Mouse (Mus musculus): ENCODE data around the gene Hist2h2aa1. TPM values are rescaled to one million over a fixed set of nuclear protein-coding genes. Genes with fewer than 3 reads are reported as not detected.
"Not testable (repeated sequence)": the region's sequence is repeated elsewhere in the genome, so short reads cannot be mapped to it uniquely, and the experiment has no call there.

The Hist2h2aa1 gene
- polyA plus RNA-seq, 1 experiment from 2014 or later: 11.8 TPM

DNA sequence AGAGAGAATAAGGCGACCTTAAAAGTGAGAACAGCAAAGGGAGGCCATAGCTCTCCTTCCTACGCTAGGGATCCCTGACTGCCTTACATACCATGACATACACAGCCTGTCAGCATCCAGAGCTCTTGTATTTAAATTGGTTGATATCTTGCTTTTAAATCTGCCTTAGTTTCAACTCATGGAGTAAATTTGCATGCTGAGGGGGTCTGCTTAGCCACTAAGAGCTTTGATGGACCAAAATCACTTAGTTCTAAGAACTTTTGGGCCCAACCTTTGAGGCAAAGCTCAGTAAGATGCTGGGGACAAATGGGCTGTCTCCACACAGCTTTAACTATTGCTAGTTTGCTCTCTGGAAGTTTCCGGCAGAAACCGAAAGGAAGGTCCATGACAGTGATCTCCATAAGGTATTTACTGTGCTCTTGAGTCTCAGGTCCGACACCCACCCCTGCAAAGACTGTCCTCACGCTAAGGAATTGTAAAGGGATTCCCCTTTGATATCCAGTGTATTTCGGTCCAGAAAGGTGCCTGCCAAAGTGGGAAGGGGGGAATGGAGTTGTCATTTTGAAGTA, 7.9 kb upstream of the Hist2h2aa1 start:
- Histone ChIP-seq H3K4me2 (ENCODE audit: low read depth, low read length) (peak overlapping the region; percentile 64), H3K36me3 (ENCODE audit: control insufficient read depth, insufficient read depth) (no peaks in the 10 kb centered on the region), H3K27me3 (ENCODE audit: control insufficient read depth, insufficient read depth, low read length) (no peaks in the 10 kb centered on the region), H3K4me1 (ENCODE audit: control insufficient read depth, insufficient read depth, low read length) (peaks cover 10% of the 10 kb centered on the region), H3K9ac (ENCODE audit: low read length) (peak overlapping the region; percentile 71), H3K27ac (ENCODE audit: low read length) (peak overlapping the region; percentile 25; the same call in 1 of the 2 replicates), H3K4me3 (ENCODE audit: low read length) (peak overlapping the region; percentile 56), H3K9me3 (replicated peaks; ENCODE audit: control insufficient read depth, low read length) (no peaks in the 10 kb centered on the region)
- no peak for ATAC-seq (replicated peaks; ENCODE audit: extremely low read depth, insufficient read depth, low FRiP score)
- 28% methylated on average over 7 of the region's 7 CpGs for WGBS

DNA sequence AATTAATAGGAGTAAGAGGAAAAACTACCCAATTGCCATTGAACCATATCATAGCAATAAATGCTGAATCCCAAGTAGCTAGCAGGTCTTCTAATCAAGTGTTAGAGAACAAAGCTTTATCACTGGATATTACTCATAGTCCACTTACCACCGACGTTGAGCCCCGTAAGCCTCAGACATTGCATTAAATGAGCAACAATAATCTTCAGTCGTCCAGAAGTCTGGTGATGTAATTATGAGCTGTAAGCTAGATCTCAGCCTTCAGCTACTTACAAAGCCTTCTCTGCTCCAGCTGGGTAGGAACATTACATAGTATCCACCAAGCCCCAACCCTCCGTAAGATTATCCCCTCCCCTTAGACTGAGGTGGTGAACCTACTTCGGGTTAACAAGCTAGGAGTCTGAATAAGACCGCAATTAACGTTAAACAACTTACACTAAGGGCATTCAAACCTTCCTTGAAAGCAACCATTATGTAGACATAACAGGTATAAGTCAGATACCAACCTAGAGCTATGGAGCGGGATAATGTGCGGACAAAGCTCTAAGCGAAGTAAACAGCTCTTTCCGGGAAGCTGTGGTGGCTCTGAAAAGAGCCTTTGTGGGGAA, 7.3 kb upstream of the Hist2h2aa1 start:
- under 1% methylated on average over 12 of the region's 12 CpGs for WGBS
- Histone ChIP-seq H3K9ac (ENCODE audit: low read length) (peak overlapping the region; percentile 71), H3K36me3 (ENCODE audit: control insufficient read depth, insufficient read depth) (no peaks in the 10 kb centered on the region), H3K4me2 (ENCODE audit: low read depth, low read length) (peak overlapping the region; percentile 64), H3K27ac (ENCODE audit: low read length) (peak overlapping the region; percentile 63), H3K4me3 (ENCODE audit: low read length) (peak overlapping the region; percentile 56), H3K9me3 (replicated peaks; ENCODE audit: control insufficient read depth, low read length) (no peaks in the 10 kb centered on the region), H3K27me3 (ENCODE audit: control insufficient read depth, insufficient read depth, low read length) (no peaks in the 10 kb centered on the region), H3K4me1 (ENCODE audit: control insufficient read depth, insufficient read depth, low read length) (peaks cover 10% of the 10 kb centered on the region)
- ATAC-seq (replicated peaks; ENCODE audit: extremely low read depth, insufficient read depth, low FRiP score): no peak

DNA sequence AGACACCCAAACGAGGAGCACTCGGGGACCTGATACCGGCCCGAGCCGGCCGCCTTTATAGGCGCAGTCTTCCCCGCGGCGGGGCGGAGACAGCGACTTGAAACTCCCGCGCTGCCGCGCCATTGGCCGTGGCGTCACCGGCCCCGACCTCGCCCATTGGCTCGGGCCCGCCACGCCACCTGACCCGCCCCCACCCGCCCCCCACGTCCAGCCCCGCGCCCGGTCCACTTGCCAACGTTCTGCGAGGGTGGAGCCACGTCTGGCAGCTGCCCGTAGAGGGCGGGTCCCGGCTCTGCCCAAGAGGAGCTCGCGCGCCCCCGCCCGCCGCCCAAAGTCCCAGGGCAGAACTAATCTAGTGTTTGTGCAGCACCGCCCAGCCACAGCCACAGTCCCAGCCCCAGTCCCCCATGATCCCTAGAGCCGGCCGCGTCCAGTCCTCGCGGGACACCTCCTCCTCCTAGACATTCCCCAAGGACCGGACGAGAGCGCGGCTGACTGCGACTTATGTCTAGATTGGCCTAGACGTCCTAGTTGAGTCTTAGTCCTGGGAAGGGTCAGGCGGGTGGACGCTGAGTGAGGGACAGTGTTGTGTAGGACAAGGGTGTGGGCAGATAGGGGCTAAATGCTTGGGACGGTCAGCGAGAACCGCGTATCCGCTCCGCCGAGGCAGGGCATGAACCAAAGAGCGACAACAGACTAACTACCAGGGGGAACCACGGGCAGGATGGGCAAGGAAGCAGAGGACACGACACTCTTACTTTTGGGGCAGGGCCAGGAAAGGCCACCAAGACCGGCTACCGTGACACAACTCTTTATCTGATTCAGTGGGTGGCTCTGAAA, 6.1 kb upstream of the Hist2h2aa1 start, which contains the start of gene Hist2h3c2:
Gene Hist2h3c2 (minus strand): TSS at position 174 of the 840 bp plus-strand sequence.
- H3K36me3 ChIP-seq (ENCODE audit: control insufficient read depth, insufficient read depth); H3K27me3 ChIP-seq (ENCODE audit: control insufficient read depth, insufficient read depth, low read length); H3K9me3 ChIP-seq (replicated peaks; ENCODE audit: control insufficient read depth, low read length): not testable (repeated sequence)
- peak within 1 kb of the TSS; percentile 64 for H3K4me2 ChIP-seq (ENCODE audit: low read depth, low read length)
- 0% methylated on average over 10 of the region's 68 CpGs for WGBS
- peak within 1 kb of the TSS; percentile 56 for H3K4me3 ChIP-seq (ENCODE audit: low read length)
- H3K9ac ChIP-seq (ENCODE audit: low read length): peak within 1 kb of the TSS; percentile 71
- peak; percentile 90 for ATAC-seq (replicated peaks; ENCODE audit: extremely low read depth, insufficient read depth, low FRiP score)
- H3K27ac ChIP-seq (ENCODE audit: low read length): peak within 1 kb of the TSS; percentile 77
- peaks cover 17% of the 10 kb centered on the region for H3K4me1 ChIP-seq (ENCODE audit: control insufficient read depth, insufficient read depth, low read length)

DNA sequence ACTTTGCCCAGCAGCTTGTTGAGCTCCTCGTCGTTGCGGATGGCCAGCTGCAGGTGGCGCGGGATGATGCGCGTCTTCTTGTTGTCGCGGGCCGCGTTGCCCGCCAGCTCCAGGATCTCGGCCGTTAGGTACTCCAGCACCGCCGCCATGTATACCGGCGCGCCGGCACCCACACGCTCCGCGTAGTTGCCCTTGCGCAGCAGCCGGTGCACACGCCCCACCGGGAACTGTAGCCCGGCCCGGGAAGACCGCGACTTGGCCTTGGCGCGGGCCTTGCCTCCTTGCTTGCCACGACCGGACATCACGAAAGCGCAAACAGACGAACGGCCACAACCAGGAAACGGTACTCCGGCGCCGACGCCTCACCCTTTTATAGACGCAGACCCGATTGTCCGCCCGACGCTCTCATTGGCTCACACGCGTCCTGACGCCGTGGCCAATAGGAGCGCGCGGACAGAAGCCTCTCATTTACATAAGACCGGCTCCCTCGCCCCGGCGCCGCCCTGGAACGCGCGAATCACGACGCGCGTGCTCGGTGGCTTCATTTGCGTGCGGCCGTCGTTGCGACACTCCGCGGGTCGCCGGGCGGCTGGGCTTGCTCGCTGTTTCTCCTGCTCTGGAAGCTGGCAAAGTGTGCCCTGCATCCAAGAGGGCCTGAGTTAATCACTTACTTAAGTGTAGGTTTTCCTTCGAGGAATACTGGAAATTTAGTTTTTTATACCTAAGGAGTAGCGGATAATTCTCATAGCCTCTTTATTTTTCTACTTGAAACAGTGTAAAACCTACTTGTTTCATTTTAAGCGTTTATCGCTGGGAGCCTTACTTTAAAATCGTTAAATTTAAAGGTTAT, 5.1 kb upstream of the Hist2h2aa1 start, which contains the start of gene Hist2h2aa2:
Gene Hist2h2aa2 (minus strand): TSS at position 328 of the 850 bp plus-strand sequence.
- not testable (repeated sequence) for H3K27me3 ChIP-seq (ENCODE audit: control insufficient read depth, insufficient read depth, low read length); H3K9me3 ChIP-seq (replicated peaks; ENCODE audit: control insufficient read depth, low read length); H3K36me3 ChIP-seq (ENCODE audit: control insufficient read depth, insufficient read depth)
- H3K27ac ChIP-seq (ENCODE audit: low read length): peak within 1 kb of the TSS; percentile 87
- peak within 1 kb of the TSS; percentile 57 for H3K4me2 ChIP-seq (ENCODE audit: low read depth, low read length)
- WGBS: 4% methylated on average over 31 of the region's 85 CpGs
- peak within 1 kb of the TSS; percentile 40 for H3K4me3 ChIP-seq (ENCODE audit: low read length)
- peaks cover 22% of the 10 kb centered on the region for H3K4me1 ChIP-seq (ENCODE audit: control insufficient read depth, insufficient read depth, low read length)
- peak within 1 kb of the TSS; percentile 71 for H3K9ac ChIP-seq (ENCODE audit: low read length)
- peak; percentile 76 for ATAC-seq (replicated peaks; ENCODE audit: extremely low read depth, insufficient read depth, low FRiP score)

DNA sequence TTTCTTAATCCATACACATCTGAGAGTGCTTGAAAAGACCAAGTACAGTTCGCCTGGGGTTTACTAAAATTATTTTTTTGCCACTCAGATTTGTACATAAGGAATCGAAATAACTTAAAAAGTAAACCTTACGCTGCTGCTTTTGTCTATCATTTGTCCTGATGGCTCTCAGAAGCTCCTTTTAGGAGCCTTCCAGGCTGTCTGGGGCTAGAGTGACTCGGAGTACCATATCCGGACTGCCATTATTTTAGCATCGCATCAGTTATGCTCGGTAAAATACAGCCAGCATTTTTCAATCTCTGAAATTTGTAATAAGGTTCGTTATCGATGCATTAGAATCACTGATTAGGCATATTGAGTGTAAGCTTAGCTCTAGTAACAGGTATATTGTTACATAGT, 4.5 kb upstream of the Hist2h2aa1 start:
- Histone ChIP-seq H3K36me3 (ENCODE audit: control insufficient read depth, insufficient read depth) (no peaks in the 10 kb centered on the region), H3K4me3 (ENCODE audit: low read length) (peak overlapping the region; percentile 12; the same call in 1 of the 2 replicates)

DNA sequence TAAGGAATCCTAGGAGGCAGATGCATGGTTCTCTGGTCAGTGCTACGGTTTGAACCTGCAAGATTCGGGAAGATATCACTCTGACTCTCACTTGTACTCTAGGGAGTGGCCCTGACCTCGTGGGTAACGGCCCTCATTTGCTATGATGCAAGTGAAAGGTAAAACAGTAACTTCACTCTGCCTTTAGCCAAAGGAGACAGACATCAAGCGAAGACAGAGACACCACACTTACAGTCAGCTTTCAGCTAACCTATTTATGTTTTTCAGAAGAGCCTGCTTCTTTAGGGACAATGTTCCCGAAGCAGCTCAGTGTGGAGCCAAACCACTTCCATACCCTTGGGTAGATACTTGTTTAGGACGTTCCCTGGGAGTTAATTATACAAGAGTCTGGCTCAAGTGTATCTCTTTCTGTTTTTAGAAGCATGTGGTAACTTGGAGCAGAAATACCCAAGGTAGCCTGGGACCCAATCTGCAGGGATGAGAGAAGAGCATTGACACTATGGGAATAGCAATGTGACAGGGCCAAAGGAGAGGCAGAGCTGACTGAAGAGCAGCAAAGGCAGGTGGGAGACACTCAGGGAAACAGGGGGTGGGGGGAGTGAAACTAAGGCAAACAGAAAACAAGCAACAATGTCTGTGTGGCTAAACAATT, 1.2 kb upstream of the Hist2h2aa1 start:
- Histone ChIP-seq H3K4me2 (ENCODE audit: low read depth, low read length) (peak overlapping the region; percentile 69), H3K9me3 (replicated peaks; ENCODE audit: control insufficient read depth, low read length) (no peaks in the 10 kb centered on the region), H3K4me1 (ENCODE audit: control insufficient read depth, insufficient read depth, low read length) (peaks cover 25% of the 10 kb centered on the region), H3K9ac (ENCODE audit: low read length) (peak overlapping the region; percentile 82), H3K4me3 (ENCODE audit: low read length) (peak overlapping the region; percentile 57), H3K27me3 (ENCODE audit: control insufficient read depth, insufficient read depth, low read length) (no peaks in the 10 kb centered on the region), H3K27ac (ENCODE audit: low read length) (peak overlapping the region; percentile 97), H3K36me3 (ENCODE audit: control insufficient read depth, insufficient read depth) (no peaks in the 10 kb centered on the region)
- ATAC-seq (replicated peaks; ENCODE audit: extremely low read depth, insufficient read depth, low FRiP score): no peak
- 75% methylated on average over 7 of the region's 7 CpGs for WGBS

More for the DNA sequence above, 4.5 kb upstream of the Hist2h2aa1 start:
- H3K9ac ChIP-seq (ENCODE audit: low read length): peak overlapping the region; percentile 71
- H3K27me3 ChIP-seq (ENCODE audit: control insufficient read depth, insufficient read depth, low read length): no peaks in the 10 kb centered on the region
- peak overlapping the region; percentile 57 for H3K4me2 ChIP-seq (ENCODE audit: low read depth, low read length)
- H3K27ac ChIP-seq (ENCODE audit: low read length): peak overlapping the region; percentile 87
- H3K9me3 ChIP-seq (replicated peaks; ENCODE audit: control insufficient read depth, low read length): no peaks in the 10 kb centered on the region
- no peak for ATAC-seq (replicated peaks; ENCODE audit: extremely low read depth, insufficient read depth, low FRiP score)
- WGBS: 79% methylated on average over 9 of the region's 9 CpGs
- H3K4me1 ChIP-seq (ENCODE audit: control insufficient read depth, insufficient read depth, low read length): peaks cover 22% of the 10 kb centered on the region

DNA sequence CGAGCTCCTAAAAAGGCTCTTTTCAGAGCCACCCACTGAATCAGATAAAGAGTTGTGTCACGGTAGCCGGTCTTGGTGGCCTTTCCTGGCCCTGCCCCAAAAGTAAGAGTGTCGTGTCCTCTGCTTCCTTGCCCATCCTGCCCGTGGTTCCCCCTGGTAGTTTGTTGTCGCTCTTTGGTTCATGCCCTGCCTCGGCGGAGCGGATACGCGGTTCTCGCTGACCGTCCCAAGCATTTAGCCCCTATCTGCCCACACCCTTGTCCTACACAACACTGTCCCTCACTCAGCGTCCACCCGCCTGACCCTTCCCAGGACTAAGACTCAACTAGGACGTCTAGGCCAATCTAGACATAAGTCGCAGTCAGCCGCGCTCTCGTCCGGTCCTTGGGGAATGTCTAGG, 721 bp downstream of the Hist2h2aa1 start:
- ATAC-seq (replicated peaks; ENCODE audit: extremely low read depth, insufficient read depth, low FRiP score); H3K36me3 ChIP-seq (ENCODE audit: control insufficient read depth, insufficient read depth); H3K9me3 ChIP-seq (replicated peaks; ENCODE audit: control insufficient read depth, low read length); H3K9ac ChIP-seq (ENCODE audit: low read length); H3K4me2 ChIP-seq (ENCODE audit: low read depth, low read length); H3K27me3 ChIP-seq (ENCODE audit: control insufficient read depth, insufficient read depth, low read length): not testable (repeated sequence)
- peak overlapping the region; percentile 80 for H3K27ac ChIP-seq (ENCODE audit: low read length)
- 0% methylated on average over 10 of the region's 21 CpGs for WGBS
- peak overlapping the region; percentile 43 for H3K4me3 ChIP-seq (ENCODE audit: low read length)
- peaks cover 24% of the 10 kb centered on the region for H3K4me1 ChIP-seq (ENCODE audit: control insufficient read depth, insufficient read depth, low read length)

DNA sequence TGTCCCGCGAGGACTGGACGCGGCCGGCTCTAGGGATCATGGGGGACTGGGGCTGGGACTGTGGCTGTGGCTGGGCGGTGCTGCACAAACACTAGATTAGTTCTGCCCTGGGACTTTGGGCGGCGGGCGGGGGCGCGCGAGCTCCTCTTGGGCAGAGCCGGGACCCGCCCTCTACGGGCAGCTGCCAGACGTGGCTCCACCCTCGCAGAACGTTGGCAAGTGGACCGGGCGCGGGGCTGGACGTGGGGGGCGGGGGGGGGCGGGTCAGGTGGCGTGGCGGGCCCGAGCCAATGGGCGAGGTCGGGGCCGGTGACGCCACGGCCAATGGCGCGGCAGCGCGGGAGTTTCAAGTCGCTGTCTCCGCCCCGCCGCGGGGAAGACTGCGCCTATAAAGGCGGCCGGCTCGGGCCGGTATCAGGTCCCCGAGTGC, 1.1 kb downstream of the Hist2h2aa1 start, which contains the start of gene Hist2h3c1:
Gene Hist2h3c1 (plus strand): TSS at position 259 of the 430 bp plus-strand sequence.
- 0% methylated on average over 13 of the region's 47 CpGs for WGBS
- H3K27ac ChIP-seq (ENCODE audit: low read length): peak within 1 kb of the TSS; percentile 80
- peak; percentile 90 for ATAC-seq (replicated peaks; ENCODE audit: extremely low read depth, insufficient read depth, low FRiP score)
- H3K36me3 ChIP-seq (ENCODE audit: control insufficient read depth, insufficient read depth); H3K9me3 ChIP-seq (replicated peaks; ENCODE audit: control insufficient read depth, low read length); H3K27me3 ChIP-seq (ENCODE audit: control insufficient read depth, insufficient read depth, low read length): not testable (repeated sequence)
- H3K4me1 ChIP-seq (ENCODE audit: control insufficient read depth, insufficient read depth, low read length): peaks cover 24% of the 10 kb centered on the region
- H3K4me2 ChIP-seq (ENCODE audit: low read depth, low read length): peak within 1 kb of the TSS; percentile 63
- peak within 1 kb of the TSS; percentile 74 for H3K9ac ChIP-seq (ENCODE audit: low read length)
- peak within 1 kb of the TSS; percentile 53 for H3K4me3 ChIP-seq (ENCODE audit: low read length)
